Mouse (Mus musculus): ENCODE measurements around the gene Smc1a.

Gene Smc1a

DNA sequence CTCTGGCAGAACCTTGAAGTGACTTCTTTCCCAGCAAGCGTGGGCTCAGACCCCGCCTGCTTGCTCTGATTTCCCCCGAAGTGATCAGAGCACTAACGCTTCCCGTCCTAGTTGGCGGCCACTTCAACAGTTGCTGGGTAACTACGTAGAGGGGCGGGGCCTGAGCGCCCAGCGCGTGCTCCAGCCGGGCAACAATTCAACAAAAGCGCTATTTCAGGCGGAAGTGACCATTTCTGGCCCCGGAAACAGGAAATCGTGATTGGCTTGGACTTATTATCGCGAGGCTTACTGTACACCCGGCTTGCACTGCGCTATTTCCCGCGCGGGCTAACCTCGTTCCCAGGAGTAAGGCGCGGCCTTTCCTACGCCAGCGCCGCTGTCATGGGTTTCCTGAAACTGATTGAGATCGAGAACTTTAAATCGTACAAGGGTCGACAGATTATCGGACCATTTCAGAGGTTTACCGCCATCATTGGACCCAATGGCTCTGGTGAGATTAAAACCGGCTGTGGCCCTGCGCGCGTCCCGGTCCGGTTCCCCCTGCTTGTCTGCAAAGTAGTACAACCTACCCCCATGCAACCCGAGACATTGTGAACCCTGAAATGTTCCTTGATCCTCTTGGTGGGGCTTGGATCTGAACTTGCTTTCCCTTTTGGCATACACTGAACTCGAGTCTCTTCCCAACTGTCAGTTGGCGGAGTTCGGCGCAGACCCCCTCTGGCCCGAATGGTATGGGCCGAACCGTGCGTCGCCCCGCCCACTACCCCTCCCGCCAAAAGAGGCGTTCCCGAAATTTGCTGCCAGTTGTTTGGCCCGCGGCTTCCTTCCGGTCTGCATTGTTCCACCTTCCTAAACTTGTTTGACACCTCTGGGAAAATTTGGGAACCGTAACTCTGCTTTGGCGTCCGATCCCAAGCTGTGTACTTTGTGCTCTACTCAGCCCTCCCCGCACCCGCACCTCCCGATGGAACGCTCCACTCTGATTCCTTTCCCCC is at the start of gene Smc1a, which contains the start of gene Ribc1:
Smc1a (plus strand) TSS at position 278 of the 995 bp plus-strand sequence.
Ribc1 (minus strand) TSS at position 145 of the 995 bp plus-strand sequence.
- 4% methylated on average over 61 of the region's 64 CpGs for WGBS

GRCm38 (mm10) chrX:151999006-151999710 is 17.1 kb upstream of the Smc1a start:
- WGBS = 62% methylated on average over 4 of the region's 4 CpGs

GRCm38 (mm10) chrX:152001182-152001684 is 15.0 kb upstream of the Smc1a start:
- 20% methylated on average over 9 of the region's 9 CpGs for WGBS

GRCm38 (mm10) chrX:152001737-152002710 is 14.2 kb upstream of the Smc1a start, which contains the start of gene Hsd17b10:
Hsd17b10 (plus strand) TSS chrX:152001845.
- WGBS = 4% methylated on average over 40 of the region's 41 CpGs

- WGBS = 26% methylated on average over 2 of the region's 2 CpGs
Measured at GRCm38 (mm10) chrX:152002865-152003264, 13.4 kb upstream of the Smc1a start.

DNA sequence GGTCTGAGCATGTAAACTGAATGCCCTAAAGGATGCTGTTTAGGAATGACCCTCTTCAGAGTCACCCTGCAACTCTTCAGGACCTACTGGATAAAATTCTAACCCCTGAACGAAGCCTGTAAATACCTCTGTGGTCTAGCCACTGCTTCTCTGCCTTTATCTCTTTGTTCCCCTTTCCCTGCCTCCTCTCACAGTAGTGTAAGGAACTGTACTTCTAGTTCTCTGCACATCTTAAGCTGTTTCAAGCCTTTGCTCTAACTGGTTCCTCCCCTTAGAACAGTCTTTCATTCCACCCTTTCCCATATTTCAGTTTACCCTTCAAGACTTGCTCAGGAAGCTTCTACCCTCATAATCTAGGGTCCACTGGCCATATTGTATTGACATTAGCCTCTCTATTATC is 8.4 kb upstream of the Smc1a start:
- 94% methylated on average over 1 of the region's 1 CpGs for WGBS

GRCm38 (mm10) chrX:152015752-152016150 is 477 bp upstream of the Smc1a start:
- 3% methylated on average over 11 of the region's 11 CpGs for WGBS

GRCm38 (mm10) chrX:152017186-152017585 is 958 bp downstream of the Smc1a start:
- 3% methylated on average over 14 of the region's 14 CpGs for WGBS

DNA sequence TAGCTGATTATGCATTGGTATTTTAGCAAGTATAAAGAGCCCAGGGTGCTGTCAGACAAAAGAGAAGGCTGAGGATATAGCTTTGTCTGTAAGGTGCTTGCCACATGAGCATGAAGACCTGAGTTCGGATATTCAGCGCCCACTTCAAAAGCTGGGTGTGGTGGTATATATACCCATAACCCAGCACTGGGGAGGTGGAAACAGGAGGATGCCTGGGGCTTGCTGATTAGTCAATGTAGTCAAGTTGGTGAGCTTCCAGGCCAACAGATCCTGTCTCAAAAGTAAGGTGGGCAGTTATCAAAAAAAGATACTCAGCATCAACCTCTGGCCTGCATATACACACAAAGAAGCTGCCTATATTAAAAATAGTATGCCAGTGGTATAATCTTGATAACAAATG is 3.1 kb downstream of the Smc1a start:
- 70% methylated on average over 2 of the region's 2 CpGs for WGBS

DNA sequence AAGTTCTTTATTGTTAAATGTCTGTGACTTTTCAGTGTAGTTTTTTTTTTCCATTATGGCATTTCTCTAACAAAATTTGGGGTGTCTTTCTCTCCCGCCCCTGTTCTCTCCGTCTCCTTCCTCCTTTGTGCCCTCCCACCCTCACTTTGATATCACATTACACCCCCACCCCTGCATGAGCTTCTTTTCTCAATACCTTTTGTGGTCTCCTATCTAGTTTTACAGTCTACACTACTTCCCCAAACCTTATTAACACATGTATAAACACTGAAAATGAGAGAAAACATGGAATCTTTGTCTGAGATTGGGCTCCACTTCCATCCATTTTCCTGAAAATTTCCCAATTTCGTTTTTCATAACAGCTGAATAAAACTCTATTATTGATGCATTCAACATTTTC is 36.3 kb downstream of the Smc1a start:
- 78% methylated on average over 3 of the region's 3 CpGs for WGBS

DNA sequence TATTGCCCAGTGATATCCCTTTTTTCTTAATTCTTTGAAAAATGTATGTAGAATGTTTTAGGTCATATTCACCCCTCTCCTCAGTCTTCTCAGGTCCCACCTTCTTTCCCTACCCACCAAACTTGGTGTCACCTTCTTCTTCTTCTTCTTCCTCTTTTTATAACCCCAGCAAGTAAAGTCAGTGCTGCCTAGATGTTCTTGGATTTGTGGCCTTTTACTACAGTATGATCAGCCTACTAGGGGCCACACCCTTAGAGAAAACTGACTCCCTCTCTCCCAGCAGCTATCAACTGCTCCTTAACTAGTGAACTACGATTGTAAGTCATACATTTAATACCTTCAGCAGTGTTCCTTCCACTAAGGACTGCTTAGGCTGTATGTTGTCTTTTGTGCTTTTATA is 37.9 kb downstream of the Smc1a start:
- 83% methylated on average over 1 of the region's 1 CpGs for WGBS

GRCm38 (mm10) chrX:152065674-152066073 is 49.4 kb downstream of the Smc1a start:
- WGBS = 69% methylated on average over 2 of the region's 2 CpGs

GRCm38 (mm10) chrX:152067789-152068188 is 51.6 kb downstream of the Smc1a start:
- WGBS = 44% methylated on average over 1 of the region's 1 CpGs

DNA sequence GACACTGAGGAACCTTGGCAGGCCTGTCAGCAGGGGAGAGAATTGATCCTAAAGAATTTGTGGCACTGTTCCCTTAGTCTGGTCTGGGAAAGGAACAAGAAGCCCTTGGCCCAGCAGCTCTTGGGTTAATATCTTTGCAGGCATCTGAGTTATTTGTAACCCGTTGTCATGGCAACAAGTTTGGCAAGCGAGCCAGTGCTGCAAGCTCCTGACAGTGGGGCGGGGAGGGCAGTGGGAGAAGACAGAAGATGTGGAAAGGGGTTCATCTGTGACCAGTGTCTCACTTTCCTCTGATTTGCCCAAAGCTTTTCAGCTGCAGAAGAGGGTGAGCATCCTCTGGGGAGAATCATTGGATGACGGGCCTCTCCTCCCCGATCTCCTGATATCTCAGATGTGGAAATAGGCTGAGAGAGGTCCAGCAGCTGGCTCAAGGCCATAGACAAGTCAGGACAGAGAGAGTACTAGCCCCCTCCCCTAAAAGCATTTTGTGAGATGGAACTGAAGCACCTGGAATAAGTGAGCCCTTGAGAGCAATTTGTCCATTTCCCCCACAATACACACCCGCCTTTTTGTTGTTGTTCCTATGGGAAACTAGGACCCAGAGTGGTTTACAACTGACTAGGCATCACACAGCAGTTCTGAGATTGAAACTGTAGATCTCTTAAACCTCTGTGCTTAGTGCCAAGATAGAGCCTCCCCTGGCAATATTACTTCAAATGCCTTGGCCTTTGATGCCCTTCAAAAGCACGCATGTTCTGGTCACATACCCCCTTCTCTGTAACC is 73.8 kb downstream of the Smc1a start:
- WGBS = 19% methylated on average over 7 of the region's 7 CpGs

GRCm38 (mm10) chrX:152097572-152097971 is 81.3 kb downstream of the Smc1a start:
- WGBS = 29% methylated on average over 1 of the region's 1 CpGs
